ENCODE assay signal across 20 mouse cellular contexts in genomic region chr1:73394466-73394865, GRCm38 (mm10).
DNase-seq lines count a peak whose midpoint lies in the region; ATAC-seq and TF ChIP-seq lines count a peak whose summit lies in the region.
"Had no signal": no experiment of that assay in that cellular context is flagged by ENCODE, and none has a peak within 500 bp of the region (broad histone marks: within the 10 kb centered on the region; RNA-seq: fewer than 3 reads in every experiment).

No protein-coding gene starts in this region.

- no peak for TF ChIP-seq EP300 in stomach, postnatal 0 days (optimal IDR thresholded peaks at IDR 0.05)

- H3K27ac ChIP-seq in heart, embryonic 13.5 days (replicated peaks), result 0 out of 2 replicates have a peak overlapping the region, but pooled peaks have one; percentile 12
- 0 out of 2 replicates have a peak overlapping the region, but pooled peaks have one; percentile 15 for H3K27ac ChIP-seq in kidney, postnatal 0 days
- H3K27ac ChIP-seq in stomach, embryonic 14.5 days (ENCODE audit: low read length), result peak overlapping the region; percentile 52; the same call in 1 of the 2 replicates
- no peak overlapping the region for H3K27ac ChIP-seq in stomach, postnatal 0 days (replicated peaks)
- H3K27ac ChIP-seq: hindbrain, embryonic 14.5 days; limb, embryonic 12.5 days; liver, embryonic 14.5 days; midbrain, embryonic 12.5 days; neural tube, embryonic 15.5 days had no signal

- TF ChIP-seq CTCF in kidney, postnatal 0 days (IDR thresholded peaks at IDR 0.05; ENCODE audit: low read depth), result no peak
- TF ChIP-seq CTCF in stomach, postnatal 0 days (IDR thresholded peaks at IDR 0.05; ENCODE audit: low read depth), result no peak

- ATAC-seq in heart, embryonic 13.5 days (ENCODE audit: extremely low read depth, insufficient number of reproducible peaks, low FRiP score, low TSS enrichment), result no peak
- ATAC-seq in kidney, postnatal 0 days (replicated peaks; ENCODE audit: low FRiP score, low read depth), result no peak
- ATAC-seq in stomach, embryonic 14.5 days (ENCODE audit: insufficient number of reproducible peaks, insufficient read depth, low FRiP score, low read depth), result no peak
- ATAC-seq in stomach, postnatal 0 days (ENCODE audit: low FRiP score, low TSS enrichment), result no peak
- ATAC-seq: CD4-positive, CD25-positive, alpha-beta regulatory T cell, adult 4 months; inflammation-experienced regulatory T-cells, adult 6 months had no signal

- H3K4me3 ChIP-seq in heart, embryonic 13.5 days, result no peak overlapping the region
- no peak overlapping the region for H3K4me3 ChIP-seq in kidney, postnatal 0 days (replicated peaks; ENCODE audit: low read depth, low read length)
- H3K4me3 ChIP-seq in stomach, embryonic 14.5 days (ENCODE audit: low read depth, low read length), result no peak overlapping the region
- H3K4me3 ChIP-seq in stomach, postnatal 0 days (ENCODE audit: low read depth, low read length), result no peak overlapping the region
- H3K4me3 ChIP-seq: limb, embryonic 12.5 days; midbrain, embryonic 12.5 days; neural tube, embryonic 15.5 days had no signal

- H3K4me2 ChIP-seq in heart, embryonic 13.5 days, result no peak overlapping the region
- no peak overlapping the region for H3K4me2 ChIP-seq in kidney, postnatal 0 days (ENCODE audit: low read length)
- H3K4me2 ChIP-seq in stomach, embryonic 14.5 days (replicated peaks; ENCODE audit: low read depth, low read length), result no peak overlapping the region
- H3K4me2 ChIP-seq in stomach, postnatal 0 days (replicated peaks; ENCODE audit: low read depth), result no peak overlapping the region
- H3K4me2 ChIP-seq: hindbrain, embryonic 14.5 days; limb, embryonic 12.5 days; midbrain, embryonic 12.5 days; neural tube, embryonic 15.5 days had no signal

- DNase-seq in heart, adult 11 months, result no peak
- DNase-seq in kidney, postnatal 0 days (ENCODE audit: low spot score), result peak; percentile 16
- DNase-seq in kidney, postnatal 14 days, result no peak
- no peak for DNase-seq in stomach, postnatal 0 days (ENCODE audit: low spot score)
- DNase-seq in layer of hippocampus, adult 18-20 months (ENCODE audit: low spot score in 2 of 2), result no peak
- DNase-seq: adrenal gland, postnatal 14 days; cerebellum, adult 2 months; cerebellum, postnatal 25 days; heart, postnatal 4 days; right cerebral cortex, adult 18-20 months; right cerebral cortex, postnatal 4 days had no signal

- 38% methylated on average over 1 of the region's 1 CpGs for WGBS in heart, embryonic 13.5 days
- 50% methylated on average over 1 of the region's 1 CpGs for WGBS in kidney, postnatal 0 days
- 21% methylated on average over 1 of the region's 1 CpGs for WGBS in stomach, embryonic 14.5 days
- WGBS in stomach, postnatal 0 days, result 42% methylated on average over 1 of the region's 1 CpGs

- H3K9me3 ChIP-seq in heart, embryonic 13.5 days, result no peaks in the 10 kb centered on the region
- no peaks in the 10 kb centered on the region for H3K9me3 ChIP-seq in kidney, postnatal 0 days (replicated peaks; ENCODE audit: low read length)
- H3K9me3 ChIP-seq in stomach, embryonic 14.5 days (ENCODE audit: control insufficient read depth, low read depth, low read length), result no peaks in the 10 kb centered on the region
- H3K9me3 ChIP-seq in stomach, postnatal 0 days (ENCODE audit: control insufficient read depth, low read length), result no peaks in the 10 kb centered on the region
- H3K9me3 ChIP-seq: limb, embryonic 12.5 days; midbrain, embryonic 12.5 days; neural tube, embryonic 15.5 days had no signal

- no peaks in the 10 kb centered on the region for H3K36me3 ChIP-seq in heart, embryonic 13.5 days
- no peaks in the 10 kb centered on the region for H3K36me3 ChIP-seq in kidney, postnatal 0 days (ENCODE audit: insufficient read depth, low read length)
- H3K36me3 ChIP-seq in stomach, embryonic 14.5 days (ENCODE audit: control insufficient read depth, insufficient read depth, low read length), result no peaks in the 10 kb centered on the region
- H3K36me3 ChIP-seq in stomach, postnatal 0 days (ENCODE audit: control insufficient read depth, insufficient read depth, low read length), result no peaks in the 10 kb centered on the region
- H3K36me3 ChIP-seq: limb, embryonic 12.5 days; midbrain, embryonic 12.5 days; neural tube, embryonic 15.5 days had no signal

- no peaks in the 10 kb centered on the region for H3K27me3 ChIP-seq in heart, embryonic 13.5 days (replicated peaks)
- H3K27me3 ChIP-seq in kidney, postnatal 0 days (ENCODE audit: insufficient read depth, low read length), result no peaks in the 10 kb centered on the region
- H3K27me3 ChIP-seq in stomach, embryonic 14.5 days (ENCODE audit: control insufficient read depth, insufficient read depth, low read length), result no peaks in the 10 kb centered on the region
- H3K27me3 ChIP-seq in stomach, postnatal 0 days (ENCODE audit: control insufficient read depth, insufficient read depth, low read length), result no peaks in the 10 kb centered on the region
- H3K27me3 ChIP-seq: limb, embryonic 12.5 days; midbrain, embryonic 12.5 days; neural tube, embryonic 15.5 days had no signal

- peaks cover 8% of the 10 kb centered on the region; the same call in 1 of the 2 replicates for H3K4me1 ChIP-seq in heart, embryonic 13.5 days
- H3K4me1 ChIP-seq in kidney, postnatal 0 days (replicated peaks; ENCODE audit: insufficient read depth, low read length), result no peaks in the 10 kb centered on the region
- peaks cover 18% of the 10 kb centered on the region for H3K4me1 ChIP-seq in stomach, embryonic 14.5 days (ENCODE audit: control insufficient read depth, insufficient read depth, low read length)
- no peaks in the 10 kb centered on the region; the same call in 1 of the 2 replicates for H3K4me1 ChIP-seq in stomach, postnatal 0 days (replicated peaks; ENCODE audit: control insufficient read depth, insufficient read depth)
- H3K4me1 ChIP-seq: midbrain, embryonic 12.5 days had no signal

- no peak overlapping the region for H3K9ac ChIP-seq in heart, embryonic 13.5 days
- no peak overlapping the region for H3K9ac ChIP-seq in kidney, postnatal 0 days (ENCODE audit: low read depth, low read length)
- no peak overlapping the region for H3K9ac ChIP-seq in stomach, embryonic 14.5 days (replicated peaks; ENCODE audit: low read depth, low read length)
- H3K9ac ChIP-seq in stomach, postnatal 0 days (ENCODE audit: low read length), result no peak overlapping the region
- H3K9ac ChIP-seq: hindbrain, embryonic 14.5 days; limb, embryonic 12.5 days; liver, embryonic 14.5 days; midbrain, embryonic 12.5 days; neural tube, embryonic 15.5 days had no signal
